Mouse (Mus musculus) midbrain, postnatal 0 days (tissue): ENCODE measurements around the gene Det1. TPM values are rescaled to one million over a fixed set of nuclear protein-coding genes. Genes with fewer than 3 reads are reported as not detected.
A peak's percentile ranks its signal among the peaks of the same experiment; 100 is the strongest.

Experiments used
- ATAC-seq: fragments of 200-750 bp; cut with Nextera tagmentation; 2 replicates; pipeline ENCODE4 v1.8.0; 2017; ENCODE audit warnings: moderate number of reproducible peaks, mild to moderate bottlenecking, moderate TSS enrichment, moderate library complexity; ENCODE audit not compliant: low FRiP score
- DNase-seq: peaks from one replicate; pipeline ENCODE4 v3.0.0-alpha.2; 2015; ENCODE audit warnings: low spot score
- H3K27ac ChIP-seq: fragments of 300-500 bp; sonication (generic); 2 replicates; pipeline ENCODE4 v1.5.1; 2014; ENCODE audit warnings: low read depth, mild to moderate bottlenecking, low read length, mixed read lengths
- H3K27me3 ChIP-seq: fragments of 300-500 bp; sonication (generic); 2 replicates; pipeline ENCODE4 v1.6.1; 2014; ENCODE audit warnings: low read length, control low read depth, mixed read lengths; ENCODE audit not compliant: insufficient read depth
- H3K36me3 ChIP-seq: fragments of 300-500 bp; sonication (generic); 2 replicates; pipeline ENCODE4 v1.6.1; 2014; ENCODE audit warnings: low read length, control low read depth, mixed read lengths; ENCODE audit not compliant: insufficient read depth
- H3K4me1 ChIP-seq: fragments of 300-500 bp; sonication (generic); 2 replicates; pipeline ENCODE4 v1.6.1; 2014; ENCODE audit warnings: mild to moderate bottlenecking, control low read depth, antibody characterized with exemption, low read length, mixed read lengths; ENCODE audit not compliant: insufficient read depth
- H3K4me2 ChIP-seq: fragments of 300-500 bp; sonication (generic); 2 replicates; pipeline ENCODE4 v1.6.1; 2014; ENCODE audit warnings: low read depth, mild to moderate bottlenecking, low read length, mixed read lengths; ENCODE audit not compliant: poor library complexity, severe bottlenecking
- H3K4me3 ChIP-seq: fragments of 300-500 bp; sonication (generic); 2 replicates; pipeline ENCODE4 v1.5.1; 2014; ENCODE audit warnings: low read depth, mild to moderate bottlenecking, low read length, moderate library complexity
- H3K9ac ChIP-seq: fragments of 300-500 bp; sonication (generic); replicated peaks from 2 replicates; pipeline ENCODE4 v1.6.1; 2014; ENCODE audit warnings: mild to moderate bottlenecking, low read length, moderate library complexity, mixed read lengths; ENCODE audit not compliant: poor library complexity, severe bottlenecking
- H3K9me3 ChIP-seq: fragments of 300-500 bp; sonication (generic); 2 replicates; pipeline ENCODE4 v1.6.1; 2016; ENCODE audit warnings: low read length, control low read depth
- CTCF ChIP-seq: IDR thresholded peaks from 2 replicates; pipeline ENCODE4 v1.5.1; 2016; ENCODE audit warnings: antibody characterized with exemption, mild to moderate bottlenecking
- whole genome bisulfite sequencing: fragments of 180-500 bp; shearing (Covaris S2); extraction: QIAGEN DNeasy Blood & Tissue Kit; methylation state at CpG from one replicate; pipeline ENCODE4 v1.1.7; 2014; 5-methylcytosine and 5-hydroxymethylcytosine counted together
- polyA plus RNA-seq: library from polyadenylated mRNA; unstranded; fragments of >200 nt; fragmentation: Nextera tagmentation; extraction: Ambion mirVana; gene quantifications from 2 replicates; pipeline ENCODE4 v1.2.1, GENCODE M21; 2015
- total RNA-seq: library from RNA; depleted of rRNA; stranded (reverse); fragments of >200 nt; gene quantifications from 2 replicates; pipeline ENCODE4 v1.2.3, GENCODE M21; 2014

The Det1 gene
- total and polyA plus RNA-seq, 2 experiments from 2014 or later: 6.2 to 13.2 TPM

- WGBS: 66% methylated on average over 6 of the region's 6 CpGs
- ATAC-seq: no peak
- H3K4me2 ChIP-seq: no peak overlapping the region
- H3K27ac ChIP-seq: no peak overlapping the region
- no peak for DNase-seq
- no peaks in the 10 kb centered on the region for H3K9me3 ChIP-seq
- no peak overlapping the region for H3K9ac ChIP-seq
- no peak for TF ChIP-seq CTCF
- no peaks in the 10 kb centered on the region for H3K27me3 ChIP-seq
- peaks cover 9% of the 10 kb centered on the region for H3K36me3 ChIP-seq
- H3K4me1 ChIP-seq: no peaks in the 10 kb centered on the region
- H3K4me3 ChIP-seq: no peak overlapping the region
Measured at GRCm38 (mm10) chr7:78794571-78795092, 52.4 kb downstream of the Det1 start.

- Histone ChIP-seq H3K27me3 (no peaks in the 10 kb centered on the region), H3K9ac (no peak overlapping the region), H3K27ac (no peak overlapping the region), H3K36me3 (peaks cover 13% of the 10 kb centered on the region), H3K9me3 (no peaks in the 10 kb centered on the region), H3K4me2 (no peak overlapping the region), H3K4me1 (no peaks in the 10 kb centered on the region), H3K4me3 (no peak overlapping the region)
- DNase-seq (no peak), ATAC-seq (no peak)
- no peak for TF ChIP-seq CTCF
- WGBS: 94% methylated on average over 13 of the region's 13 CpGs
Measured at GRCm38 (mm10) chr7:78793895-78794570, 53.0 kb downstream of the Det1 start.

DNA sequence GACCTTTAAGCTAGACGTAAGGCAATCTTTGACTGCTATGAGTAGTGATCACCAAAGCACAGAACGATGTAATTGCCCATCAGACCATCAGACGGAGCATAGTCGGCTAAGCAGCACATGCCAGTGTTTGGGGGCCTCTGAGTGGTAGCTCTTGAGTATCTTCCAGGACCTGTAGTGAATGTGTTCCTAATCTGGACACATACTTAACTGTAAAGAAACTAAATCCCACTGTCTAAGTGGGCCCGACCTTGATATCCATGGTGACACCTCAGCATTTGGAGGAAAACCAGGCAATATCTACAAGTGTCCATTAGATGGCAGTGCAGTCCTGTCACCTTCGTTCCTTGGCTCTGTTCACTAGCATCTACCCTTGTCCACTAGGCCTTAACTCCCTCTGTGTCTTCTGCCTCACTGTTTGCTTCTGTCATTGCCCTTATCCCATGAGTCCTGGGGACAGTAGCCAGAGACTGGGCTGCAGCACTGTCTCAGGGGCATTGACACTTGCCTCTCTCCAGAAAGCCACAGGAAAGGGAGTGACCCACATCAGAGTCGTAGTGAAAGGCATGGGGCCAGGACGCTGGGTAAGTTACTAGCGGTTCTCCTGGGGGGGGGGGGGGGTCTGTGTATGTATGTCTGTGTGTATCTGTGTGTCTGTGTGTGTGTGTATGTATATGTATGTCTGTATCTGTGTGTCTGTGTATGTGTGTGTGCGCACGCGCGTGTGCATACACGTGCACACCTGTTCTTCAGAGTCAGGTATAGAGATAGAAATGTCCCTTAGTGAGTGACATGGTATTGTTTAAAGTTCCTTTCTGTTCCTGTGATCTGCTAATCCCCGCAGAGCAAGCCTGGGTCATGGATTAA lies 55.5 kb downstream of the Det1 start:
- H3K36me3 ChIP-seq: peaks cover 17% of the 10 kb centered on the region
- DNase-seq: peak; percentile 90
- H3K27ac ChIP-seq: no peak overlapping the region
- TF ChIP-seq CTCF: peak; percentile 97
- no peak overlapping the region for H3K4me3 ChIP-seq
- H3K4me1 ChIP-seq: no peaks in the 10 kb centered on the region
- no peak overlapping the region for H3K9ac ChIP-seq
- H3K27me3 ChIP-seq: no peaks in the 10 kb centered on the region
- no peaks in the 10 kb centered on the region for H3K9me3 ChIP-seq
- WGBS: 86% methylated on average over 15 of the region's 15 CpGs
- peak; percentile 78 for ATAC-seq
- no peak overlapping the region for H3K4me2 ChIP-seq

DNA sequence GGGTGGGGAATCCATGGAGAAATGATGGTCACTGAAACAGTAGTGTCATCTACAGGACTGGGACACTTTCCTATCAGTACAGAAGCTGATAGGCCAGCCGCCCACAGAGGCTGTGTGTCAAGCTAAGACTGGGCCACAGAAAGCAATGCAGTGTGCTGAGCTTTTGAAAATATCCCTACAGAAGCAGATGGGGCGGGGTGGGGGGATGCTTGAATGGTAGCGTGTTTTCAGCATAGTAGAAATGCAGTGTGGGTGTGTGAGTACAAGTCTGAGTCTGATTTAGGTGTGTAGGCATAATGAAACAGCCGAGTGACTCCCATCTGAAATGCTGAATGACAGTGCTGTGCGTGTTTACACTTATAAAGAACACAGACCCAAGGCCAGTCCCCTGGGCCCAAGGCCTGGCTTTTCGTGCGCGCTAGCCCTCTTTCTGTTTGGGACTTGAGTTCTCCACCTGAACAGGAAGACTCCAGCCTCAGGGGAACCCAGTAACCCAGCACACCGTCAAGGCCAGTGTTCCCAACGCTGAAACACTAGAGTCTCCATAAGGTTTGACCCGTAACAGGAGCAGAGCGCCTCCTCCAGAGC lies 59.2 kb downstream of the Det1 start:
- ATAC-seq (no peak), DNase-seq (no peak)
- peaks cover 17% of the 10 kb centered on the region for H3K36me3 ChIP-seq
- H3K4me1 ChIP-seq: peaks cover 5% of the 10 kb centered on the region; the same call in 1 of the 2 replicates
- H3K9ac ChIP-seq: no peak overlapping the region
- H3K27ac ChIP-seq: no peak overlapping the region
- H3K27me3 ChIP-seq: no peaks in the 10 kb centered on the region
- no peaks in the 10 kb centered on the region for H3K9me3 ChIP-seq
- no peak overlapping the region for H3K4me3 ChIP-seq
- 90% methylated on average over 12 of the region's 12 CpGs for WGBS
- no peak overlapping the region for H3K4me2 ChIP-seq
- no peak for TF ChIP-seq CTCF

DNA sequence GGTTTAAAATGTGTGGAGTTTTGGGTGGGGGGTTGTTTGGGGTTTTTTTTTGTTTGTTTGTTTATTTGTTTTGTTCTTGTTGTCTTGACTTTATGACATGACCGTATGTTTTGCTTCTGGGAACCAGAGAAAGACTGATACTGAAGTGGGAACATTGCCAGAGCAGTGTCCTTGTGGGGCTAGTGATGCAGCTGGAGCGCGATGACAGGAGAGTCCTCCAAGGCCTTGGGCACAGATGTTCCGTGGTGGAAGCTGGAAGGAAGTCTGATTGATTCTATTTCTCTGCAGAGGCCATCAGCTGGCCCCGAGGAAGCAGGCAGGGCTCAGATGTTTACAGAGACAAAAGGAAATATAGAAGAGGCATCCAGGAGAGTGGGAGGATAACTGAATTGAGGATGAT lies 61.2 kb downstream of the Det1 start:
- H3K27ac ChIP-seq: no peak overlapping the region
- H3K27me3 ChIP-seq: no peaks in the 10 kb centered on the region
- H3K9me3 ChIP-seq: no peaks in the 10 kb centered on the region
- H3K4me2 ChIP-seq: no peak overlapping the region
- H3K36me3 ChIP-seq: peaks cover 15% of the 10 kb centered on the region
- WGBS: 79% methylated on average over 5 of the region's 5 CpGs
- ATAC-seq: no peak
- DNase-seq: no peak
- H3K4me3 ChIP-seq: no peak overlapping the region
- H3K4me1 ChIP-seq: peaks cover 10% of the 10 kb centered on the region; the same call in 1 of the 2 replicates
- H3K9ac ChIP-seq: 0 out of 2 replicates have a peak overlapping the region, but pooled peaks have one; percentile 29
- TF ChIP-seq CTCF: no peak
